Mouse (Mus musculus) thymus, adult 2 months (tissue): Measurements from ENCODE around the gene Nhsl1.

Experiments used
- CTCF ChIP-seq: fragments of 200-500 bp; IDR thresholded peaks from 2 replicates; pipeline ENCODE4 v1.5.1; 2012; ENCODE audit warnings: mild to moderate bottlenecking, control low read depth, low read length, moderate library complexity, borderline replicate concordance; ENCODE audit not compliant: control insufficient read depth, poor library complexity, insufficient read depth; ENCODE audit errors: extremely low read depth
- POLR2A ChIP-seq: fragments of 200-500 bp; IDR thresholded peaks from 2 replicates; pipeline ENCODE4 v1.6.1; 2012; ENCODE audit warnings: mild to moderate bottlenecking, low read length, control low read depth, moderate library complexity; ENCODE audit not compliant: control insufficient read depth, poor library complexity, insufficient read depth; ENCODE audit errors: extremely low read depth

DNA sequence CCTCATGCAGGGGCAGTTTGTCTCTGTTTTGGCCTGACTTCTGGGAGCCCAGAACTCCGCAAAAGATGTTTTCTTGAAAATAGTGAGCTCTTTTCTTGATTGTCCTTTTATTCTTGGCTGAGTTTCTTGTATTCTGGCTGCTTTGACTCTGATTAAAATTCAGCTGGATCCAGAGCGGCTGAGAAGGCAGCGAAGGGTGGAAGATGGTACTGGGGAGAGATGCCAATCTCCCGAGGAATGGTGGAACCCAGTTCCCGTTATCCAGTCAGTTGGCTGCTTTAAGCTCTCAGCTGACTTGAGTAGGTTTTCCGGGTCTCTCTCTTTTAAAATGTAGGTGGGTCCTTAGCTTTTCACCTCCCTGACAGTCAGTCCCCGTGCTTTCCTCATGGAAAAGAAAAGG lies 47.9 kb downstream of the Nhsl1 start:
- TF ChIP-seq CTCF (no peak), POLR2A (no peak)
